Mouse (Mus musculus): ENCODE measurements at regions not wholly inside any gene's neighbourhood (a gene's known extent, or its start where the extent isn't known, plus 50 kb on each side); places are given as distances from the start of the nearest gene placed in this dataset.
"Not testable (repeated sequence)": the region's sequence is repeated elsewhere in the genome, so short reads cannot be mapped to it uniquely, and the experiment has no call there.

DNA sequence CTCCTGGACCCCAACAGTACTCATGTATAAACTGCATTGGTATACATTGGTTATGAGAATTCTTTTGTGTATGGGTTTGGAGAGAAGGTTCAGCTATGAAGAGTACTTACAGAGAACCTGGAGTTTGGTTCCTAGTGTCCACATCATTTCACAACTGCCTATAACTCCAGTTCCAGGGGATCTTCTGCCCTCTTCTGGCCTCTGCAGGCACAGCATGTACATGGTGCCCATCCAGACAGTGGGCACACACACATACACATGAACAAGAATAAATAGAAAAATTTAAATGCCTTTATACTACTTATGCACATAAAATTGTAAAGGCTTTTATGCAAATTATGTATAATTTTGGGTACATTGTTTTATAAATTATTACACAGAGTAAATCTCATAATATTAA is 59.9 kb upstream of the Spon1 start:
- DNase-seq: no peak

DNA sequence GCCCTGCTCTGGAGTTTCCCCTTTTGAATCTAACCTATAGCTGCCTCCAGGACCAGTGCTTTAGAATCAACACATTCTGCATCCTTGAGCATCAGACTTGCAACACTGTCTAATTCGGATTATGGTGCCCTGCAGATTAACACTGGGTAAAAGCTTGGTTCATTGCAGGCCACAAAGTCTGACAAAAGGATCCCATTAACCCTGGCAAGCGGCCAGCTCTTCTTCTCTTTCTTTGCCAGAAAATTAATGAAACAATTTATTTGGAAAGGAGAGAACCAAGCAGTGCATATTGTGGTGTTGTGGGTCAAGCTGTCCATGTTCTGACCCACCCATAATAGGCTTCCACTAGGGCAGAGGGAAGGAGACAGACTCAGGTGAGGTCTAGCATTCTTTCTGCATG is 58.2 kb upstream of the Spon1 start:
- DNase-seq: no peak

DNA sequence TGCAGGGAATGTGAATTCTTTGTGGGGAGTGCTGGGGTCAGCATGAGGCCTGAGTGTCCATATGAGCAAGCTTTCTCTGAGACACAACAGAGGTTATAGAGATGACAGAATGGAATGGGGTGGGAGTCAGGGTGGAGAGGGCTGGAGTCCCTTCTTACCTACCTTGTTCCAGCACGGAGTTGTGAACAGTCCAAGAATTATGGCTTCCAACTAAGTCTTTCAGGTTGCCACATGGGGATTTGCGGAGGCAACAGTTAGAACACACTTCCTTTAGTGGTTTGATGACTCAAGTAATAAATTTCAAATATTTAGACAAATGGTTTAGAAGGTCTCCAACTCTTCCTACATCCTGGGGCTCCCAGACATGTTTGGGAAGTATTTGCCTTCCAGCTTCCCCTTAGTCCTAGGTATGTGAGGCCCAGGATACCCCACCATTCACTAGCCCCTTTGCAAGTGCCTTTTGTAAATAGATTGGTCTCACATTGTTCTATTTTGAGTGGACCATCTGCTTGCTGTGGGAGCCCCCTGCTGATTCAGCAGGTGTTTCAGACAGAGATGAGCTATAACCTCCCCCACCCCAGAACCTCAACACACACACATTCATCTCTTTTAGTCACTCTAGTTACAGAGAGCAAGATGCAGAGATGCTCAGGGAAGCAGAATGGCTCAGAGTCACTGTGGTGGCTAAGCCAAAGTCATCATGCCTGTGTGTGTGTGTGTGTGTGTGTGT is 55.1 kb upstream of the Spon1 start:
- no peak for DNase-seq

DNA sequence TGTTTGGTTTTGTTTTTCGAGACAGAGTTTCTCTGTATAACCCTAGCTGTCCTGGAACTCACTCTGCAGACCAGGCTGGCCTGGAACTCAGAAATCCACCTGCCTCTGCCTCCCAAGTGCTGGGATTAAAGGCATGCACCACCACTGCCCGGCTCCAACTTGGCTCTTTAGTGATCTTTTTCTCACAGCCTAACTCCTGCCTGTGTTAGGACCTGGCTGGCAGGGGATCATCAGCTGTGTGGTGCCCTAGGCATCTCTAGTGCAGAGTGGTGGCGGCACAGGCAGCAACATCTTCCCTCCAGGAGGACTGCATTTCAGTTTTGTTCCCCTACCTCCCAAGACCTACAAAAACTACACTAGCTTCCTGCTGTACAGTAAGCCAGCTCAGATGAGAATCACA is 54.4 kb upstream of the Spon1 start:
- DNase-seq: not testable (repeated sequence)

Small RNAs in the stretch of these regions (microRNA-seq; reads per million reads assigned to microRNA genes)
- 0 reads per million in 2 experiments for gene Gm23700

All from adrenal gland, adult 8-10 months (tissue).